Mouse (Mus musculus) adrenal gland, postnatal 36 days (tissue): Measurements from ENCODE around the gene Ssbp3. TPM values are rescaled to one million over a fixed set of nuclear protein-coding genes. Genes with fewer than 3 reads are reported as not detected.

Source experiments
- DNase-seq, 2 experiments: peaks; one replicate each; pipeline ENCODE4 v3.0.0; 2021; ENCODE audit warnings: mixed read lengths in 1 of 2
- total RNA-seq, 2 experiments: library from RNA; stranded (reverse); gene quantifications; 2 replicates each; pipeline ENCODE4 v1.2.3; 2021

Ssbp3 gene
- total RNA-seq, 2 experiments from 2014 or later, result 71.2 to 85.4 TPM

DNA sequence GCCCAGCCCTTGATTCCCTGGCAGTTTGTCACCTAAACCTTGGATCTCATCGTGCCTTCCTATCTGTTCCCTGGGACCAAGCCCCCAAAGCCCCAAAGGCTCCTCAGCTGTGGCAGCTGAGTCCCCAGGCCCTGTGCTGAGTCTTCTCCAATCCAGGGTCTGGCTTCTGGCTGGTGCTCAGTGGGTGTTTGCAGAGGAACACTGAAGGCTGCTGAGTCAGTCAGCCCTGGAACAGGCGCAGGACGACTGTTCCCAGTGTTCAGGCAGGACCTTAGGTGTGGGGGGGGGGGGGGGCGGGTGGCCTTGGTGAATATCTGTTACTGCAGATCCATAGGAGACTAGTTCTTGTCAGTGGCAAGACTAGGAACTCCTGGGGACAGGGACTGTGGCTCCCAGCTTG, 141.4 kb downstream of the Ssbp3 start:
- peak; percentile 50 to 66 for DNase-seq

DNA sequence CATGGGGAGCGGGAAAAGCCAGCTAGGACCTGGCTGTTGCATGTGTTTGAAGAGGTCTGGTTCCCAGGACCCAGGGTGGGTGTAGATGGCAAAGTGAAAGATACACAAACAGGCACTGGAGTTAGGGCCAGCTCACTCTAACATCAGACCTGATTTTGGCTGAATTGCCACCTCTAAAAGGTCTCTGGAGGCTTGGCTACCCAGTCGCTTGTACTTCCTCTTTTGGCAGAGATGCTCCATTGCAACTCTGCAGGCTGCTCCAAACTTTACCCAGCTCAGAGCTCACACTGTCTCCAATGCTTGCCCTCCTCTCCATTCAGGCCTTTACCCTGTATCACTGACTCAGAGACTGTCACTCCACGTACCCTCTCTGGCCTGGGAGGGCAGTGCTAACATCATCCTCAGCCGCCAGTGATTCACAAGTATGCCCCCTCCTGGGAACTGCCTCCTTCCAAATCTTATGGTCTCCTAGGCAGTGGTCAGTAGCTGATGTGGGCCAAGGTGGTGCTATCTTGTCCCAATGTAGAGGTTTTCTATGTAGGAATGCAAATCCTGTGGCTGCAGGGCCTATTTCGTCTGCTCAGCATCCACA, 142.6 kb downstream of the Ssbp3 start:
- peak; percentile 33 to 55 for DNase-seq

DNA sequence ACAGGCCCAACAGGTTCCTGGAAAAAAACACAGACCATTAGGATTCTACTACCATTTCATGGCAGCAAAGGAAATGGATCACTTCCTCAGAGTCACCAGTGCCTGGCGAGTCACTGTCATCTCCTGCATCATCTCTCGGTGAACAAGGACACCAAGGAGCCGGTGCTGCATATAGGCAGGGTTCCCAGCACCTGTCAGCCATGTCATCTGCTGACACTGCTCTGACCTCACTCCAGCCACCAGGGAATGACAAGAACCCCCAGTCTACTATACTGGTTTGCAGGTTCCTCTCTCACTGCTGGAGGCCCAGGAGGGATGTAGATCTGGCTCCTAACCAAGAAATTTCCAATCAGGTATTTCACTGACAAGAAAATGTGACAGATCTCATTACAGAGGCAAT, 145.6 kb downstream of the Ssbp3 start:
- no peak for DNase-seq

DNA sequence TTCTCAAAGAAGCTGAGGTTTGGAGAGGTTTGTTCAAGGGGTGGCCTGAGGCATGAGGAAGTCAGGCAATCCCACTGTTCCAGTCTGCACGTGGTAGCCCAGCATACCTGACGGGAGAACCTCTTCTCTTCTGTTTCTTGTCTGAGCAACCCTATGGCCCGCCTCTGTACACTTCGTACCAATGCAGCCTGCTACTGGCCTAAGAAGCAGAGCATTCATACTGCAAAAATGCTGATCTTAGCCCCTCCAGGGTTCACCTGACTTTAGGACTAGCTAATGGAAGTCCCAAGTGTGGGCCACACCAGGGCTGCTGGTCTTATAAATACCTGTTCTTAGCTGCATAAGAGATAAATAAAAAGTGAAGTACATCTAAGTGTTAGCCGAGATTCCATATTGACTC, 147.8 kb downstream of the Ssbp3 start:
- no peak for DNase-seq

DNA sequence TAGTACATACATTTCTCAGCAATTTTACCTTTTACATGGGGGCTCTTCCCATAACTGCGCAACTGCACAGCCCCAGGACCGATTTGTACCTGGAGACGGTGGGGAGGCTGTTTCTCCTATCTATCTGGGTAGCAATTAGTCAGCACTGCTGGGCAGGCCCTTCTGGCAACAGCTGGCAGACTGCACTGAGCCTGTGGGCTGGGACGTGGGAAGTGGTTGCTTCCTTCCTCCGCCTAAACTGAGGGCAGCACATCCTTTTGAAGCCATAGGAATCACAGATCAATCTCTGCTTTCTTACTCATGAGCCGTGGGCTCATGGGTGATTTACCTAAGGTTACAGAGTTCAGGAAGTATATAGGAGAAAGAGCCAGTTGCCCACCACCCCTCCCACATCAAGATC, 148.3 kb downstream of the Ssbp3 start:
- no peak for DNase-seq

DNA sequence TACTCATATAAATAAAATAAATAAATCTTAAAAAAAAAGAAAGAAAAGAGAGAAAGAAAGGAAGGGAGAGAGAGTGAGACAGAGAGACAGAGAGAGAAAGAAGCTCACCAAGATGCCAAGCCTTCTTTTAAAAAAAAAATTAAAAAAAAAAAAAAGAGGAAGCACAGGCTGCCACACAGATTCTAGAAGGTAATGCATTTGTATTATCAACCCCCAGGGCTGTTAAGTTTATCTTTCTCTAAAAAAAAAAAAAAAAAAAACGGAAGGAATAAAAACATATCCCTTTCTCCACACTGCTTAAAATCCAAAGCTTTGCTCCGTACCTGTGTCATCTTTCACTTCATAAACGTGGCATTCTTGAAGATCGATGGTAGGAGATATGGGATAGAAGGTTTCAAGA, 151.1 kb downstream of the Ssbp3 start:
- DNase-seq, result no peak

DNA sequence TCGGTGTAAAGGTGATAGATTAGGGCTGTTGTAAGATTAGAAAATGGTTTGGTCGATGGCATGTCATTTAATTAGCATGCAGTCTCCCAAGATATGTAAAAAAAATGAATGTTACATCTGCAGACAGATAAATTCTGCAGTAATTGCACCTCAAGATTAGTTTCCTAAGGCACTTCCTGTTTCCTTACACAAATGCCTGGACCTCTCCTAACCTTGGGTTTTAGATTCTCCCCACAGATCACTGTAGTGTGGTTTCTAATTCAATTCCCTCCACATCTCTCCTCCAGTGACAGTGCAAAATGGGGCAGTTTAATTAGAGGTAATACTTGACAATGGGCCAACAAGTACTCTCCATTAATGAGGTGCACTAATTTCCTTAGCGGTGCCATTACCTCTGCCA, 152.7 kb downstream of the Ssbp3 start:
- DNase-seq, result no peak

DNA sequence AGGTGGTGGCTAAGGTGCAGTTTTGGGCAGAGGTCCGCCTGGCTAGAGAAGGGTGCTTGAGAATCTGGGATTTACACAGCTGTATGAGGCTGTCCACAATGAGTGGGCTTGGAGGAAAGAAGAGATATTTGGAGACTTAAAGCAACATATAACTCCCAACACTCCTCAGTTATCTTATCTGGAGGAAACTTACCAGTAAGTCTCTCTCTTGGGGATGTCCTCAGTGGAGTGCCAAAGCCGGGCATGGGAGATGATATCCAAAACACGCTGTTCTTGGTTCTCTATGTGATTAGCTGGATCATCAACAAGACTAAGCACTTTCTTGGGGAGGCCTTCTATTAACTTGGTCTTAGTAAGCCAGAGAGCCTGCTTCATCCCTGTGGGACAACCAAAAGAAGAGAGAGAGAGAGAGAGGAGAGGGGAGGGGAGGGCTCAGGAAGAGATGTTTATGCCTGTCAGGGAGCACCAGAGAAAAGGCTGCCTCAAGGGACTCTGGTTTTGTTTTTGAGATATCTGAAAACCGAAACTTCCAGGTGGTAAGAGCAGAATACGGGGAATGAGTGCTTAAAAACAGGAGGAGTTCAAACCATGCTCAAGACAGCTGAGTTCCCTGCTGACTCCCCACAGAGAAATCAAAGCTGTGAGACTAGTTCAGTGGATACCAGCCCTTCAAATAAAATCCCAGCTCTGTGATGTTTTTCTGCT, 154.0 kb downstream of the Ssbp3 start:
- DNase-seq, result no peak

DNA sequence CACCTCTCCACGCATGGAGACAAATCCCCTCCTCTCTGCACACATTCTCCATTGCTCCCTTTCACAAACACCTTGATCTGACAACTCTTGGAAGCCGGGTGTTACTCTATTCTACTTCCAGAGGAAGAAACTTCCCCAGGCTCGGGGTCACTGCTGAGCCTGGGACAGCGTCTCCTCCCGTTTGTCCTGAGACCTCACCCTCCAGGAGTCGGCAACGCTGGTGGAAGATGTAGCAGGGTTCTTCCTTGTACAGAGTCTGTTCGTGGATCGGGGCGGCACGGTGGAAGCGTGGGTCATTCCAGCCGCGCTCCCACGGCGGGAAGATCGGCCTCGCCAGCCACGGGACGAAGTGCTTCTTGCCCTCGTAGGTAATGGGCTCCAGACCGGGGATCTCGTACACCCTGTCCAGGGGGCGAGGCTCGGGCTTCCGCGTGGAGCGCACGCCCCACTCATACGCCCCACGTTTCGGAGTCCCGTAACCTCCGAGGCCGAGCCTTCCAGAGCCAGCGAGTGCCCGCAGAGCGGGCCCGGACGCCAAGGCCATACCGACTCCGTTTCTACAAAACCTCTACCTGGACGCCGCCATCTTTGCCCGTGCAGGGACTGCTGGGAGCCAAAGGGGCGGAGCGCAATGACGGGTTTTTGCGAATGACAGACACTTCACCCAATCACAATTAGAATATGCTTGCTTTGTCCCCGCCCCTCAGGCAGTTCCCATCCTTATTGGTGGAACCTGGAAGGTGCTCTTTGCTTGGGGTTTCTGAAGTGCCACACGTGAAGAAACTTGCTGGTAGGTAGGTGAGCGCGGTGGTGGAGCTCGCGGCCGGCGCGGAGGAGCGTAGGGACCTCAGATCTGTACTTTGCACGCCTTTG, 156.0 kb downstream of the Ssbp3 start, which contains the start of the genes Mrpl37 and Cyb5rl:
Gene Mrpl37, minus strand, starts transcription at position 617 of the 873 bp plus-strand sequence.
Gene Cyb5rl, plus strand, starts transcription at position 737 of the 873 bp plus-strand sequence.
- DNase-seq, result peak; percentile 94 to 95

DNA sequence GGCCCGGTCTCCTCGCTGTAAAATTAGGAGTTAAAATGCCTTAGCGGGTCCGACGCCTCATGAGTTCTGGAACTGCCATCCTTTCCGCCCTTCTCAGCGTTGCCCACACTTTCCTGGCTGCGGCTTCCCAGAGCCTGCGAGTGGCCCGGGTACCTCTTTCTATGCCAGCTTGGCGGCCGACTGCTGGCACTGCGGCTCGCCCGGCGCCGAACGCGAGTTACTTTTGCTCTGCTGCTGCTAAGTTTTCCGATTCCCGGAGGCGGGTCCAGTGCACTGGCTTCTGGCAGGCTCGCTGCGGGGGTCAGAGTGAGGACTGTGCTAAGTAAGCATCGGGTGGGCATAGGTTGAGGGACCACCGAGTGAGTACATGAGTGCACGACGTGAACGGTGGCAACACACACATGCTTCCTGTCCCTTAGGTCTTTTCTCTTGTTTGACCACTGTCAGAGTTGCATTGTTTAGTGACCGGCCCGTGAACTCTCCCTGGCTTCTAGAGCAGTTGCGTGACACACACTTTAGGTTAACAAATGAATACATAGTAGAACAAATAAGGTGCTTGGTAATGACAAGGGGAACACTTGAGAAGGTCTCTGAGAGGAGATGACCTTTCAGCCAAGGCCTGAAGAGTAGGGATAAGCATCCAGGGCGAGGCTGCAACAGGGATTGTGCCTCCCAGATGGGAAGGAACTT, 156.8 kb downstream of the Ssbp3 start:
- peak; percentile 55 to 65 for DNase-seq

DNA sequence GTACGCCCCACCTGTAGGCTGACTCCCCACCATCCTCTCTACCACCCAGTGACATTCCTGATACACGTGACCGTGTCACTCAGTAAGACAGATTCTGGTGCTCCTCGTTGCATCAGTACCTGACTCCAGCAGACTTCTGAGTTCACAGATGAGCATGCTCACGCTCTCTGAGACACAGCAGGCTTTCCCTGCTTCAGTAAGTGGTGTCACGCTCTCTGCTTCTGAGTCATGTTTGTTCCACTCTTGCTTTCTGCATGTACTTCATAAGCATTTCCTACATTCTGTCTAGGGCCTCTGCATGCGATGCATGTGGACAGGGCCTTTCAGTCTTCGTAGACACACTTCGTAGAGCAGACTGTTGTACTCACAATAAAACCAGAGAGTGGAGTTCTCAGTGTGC, 161.8 kb downstream of the Ssbp3 start:
- no peak for DNase-seq

DNA sequence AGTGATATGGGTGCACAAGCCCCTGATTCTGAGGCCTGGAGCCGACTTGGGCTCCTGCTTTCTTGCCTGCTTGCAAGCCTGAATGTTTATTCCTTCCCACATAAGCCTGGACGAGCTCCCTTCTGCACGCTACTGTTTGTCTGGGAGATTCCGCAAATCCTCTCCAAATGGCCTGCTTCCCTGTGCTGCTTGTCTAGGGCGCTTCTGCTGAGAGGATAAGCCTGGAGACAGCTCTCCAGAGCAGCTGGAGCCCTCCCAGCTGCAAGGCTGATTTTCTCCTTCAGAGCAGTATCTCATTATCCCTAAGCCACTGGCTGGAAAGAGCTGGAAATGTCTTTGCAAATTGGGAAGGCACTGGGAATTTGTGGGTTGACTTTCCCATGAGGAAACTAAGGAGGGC, 165.0 kb downstream of the Ssbp3 start:
- DNase-seq, result no peak

DNA sequence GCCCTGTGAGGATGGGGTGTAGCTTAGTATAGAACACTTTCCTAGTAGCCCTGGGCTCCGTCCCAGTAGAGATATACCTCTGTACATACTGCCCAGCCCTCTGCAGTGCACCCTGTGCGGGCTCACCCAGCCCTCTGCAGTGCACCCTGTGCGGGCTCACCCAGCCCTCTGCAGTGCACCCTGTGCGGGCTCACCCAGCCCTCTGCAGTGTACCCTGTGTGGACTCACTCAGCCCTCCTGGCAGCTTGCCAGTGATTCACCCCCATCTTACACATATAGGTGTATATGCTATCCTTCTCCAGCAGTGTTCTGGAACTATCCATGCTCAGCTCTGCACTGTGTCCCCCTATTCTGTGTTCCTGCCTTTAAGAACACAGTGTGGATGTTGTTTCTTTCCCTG, 168.4 kb downstream of the Ssbp3 start:
- DNase-seq, result no peak

DNA sequence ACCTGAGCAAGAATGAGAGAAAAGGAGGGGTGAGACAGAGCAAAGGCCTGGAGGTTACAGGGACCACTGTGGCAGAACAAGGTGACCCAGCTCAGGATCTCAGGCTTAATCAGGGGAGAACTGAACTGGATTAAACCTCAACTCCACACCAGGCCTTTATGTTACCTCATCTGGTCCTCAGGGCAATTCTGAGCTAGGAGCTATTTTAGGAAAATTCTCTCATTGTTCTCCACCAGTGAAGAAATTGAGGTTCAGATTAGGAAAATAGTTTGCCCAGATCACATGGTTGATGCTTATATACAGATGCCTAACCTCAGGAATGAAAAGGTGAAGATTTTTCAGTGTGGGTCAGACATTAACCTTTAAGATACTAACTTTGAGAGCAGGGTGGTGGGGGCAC, 169.2 kb downstream of the Ssbp3 start:
- DNase-seq, result no peak

DNA sequence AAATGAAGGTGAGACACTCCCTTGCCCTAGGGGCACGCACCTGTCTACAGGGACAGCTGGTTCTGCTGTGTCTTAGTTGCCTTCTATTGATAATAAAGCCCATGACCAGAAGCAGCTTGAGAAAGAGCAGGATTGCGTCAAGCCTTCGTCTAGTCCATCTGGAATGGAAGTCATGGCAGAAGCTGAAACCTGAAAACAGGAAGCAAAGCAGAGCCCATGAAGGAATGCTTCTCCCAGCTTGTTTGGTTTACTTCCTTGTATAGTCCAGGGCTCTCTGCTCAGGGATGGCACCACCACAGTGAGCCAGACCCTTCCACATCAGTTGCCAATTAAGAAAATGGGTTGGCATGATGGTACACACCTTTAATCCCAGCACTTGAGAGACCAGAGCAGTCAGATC, 171.7 kb downstream of the Ssbp3 start:
- no peak for DNase-seq

DNA sequence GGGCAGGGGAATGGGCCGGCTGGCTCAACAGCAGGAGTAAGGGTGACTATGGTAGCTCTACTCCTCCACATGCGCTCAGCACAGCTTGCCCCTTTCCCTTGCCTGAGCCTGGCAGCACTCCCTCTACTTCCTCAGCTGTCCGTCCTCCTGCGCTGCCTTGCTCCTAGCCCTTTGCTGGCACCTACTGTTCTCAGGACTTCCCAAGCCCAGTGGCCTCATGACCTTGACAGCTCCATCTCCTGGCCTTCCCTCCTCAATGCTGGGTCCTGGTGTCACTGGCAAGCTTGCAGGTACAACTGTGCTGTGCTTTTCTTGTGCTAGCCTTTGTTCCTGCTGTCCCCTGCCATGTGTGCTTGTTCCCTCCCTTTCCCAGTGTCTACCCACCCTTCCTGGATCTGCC, 172.6 kb downstream of the Ssbp3 start:
- DNase-seq, result peak in 1 of 2 experiments; percentile 20

DNA sequence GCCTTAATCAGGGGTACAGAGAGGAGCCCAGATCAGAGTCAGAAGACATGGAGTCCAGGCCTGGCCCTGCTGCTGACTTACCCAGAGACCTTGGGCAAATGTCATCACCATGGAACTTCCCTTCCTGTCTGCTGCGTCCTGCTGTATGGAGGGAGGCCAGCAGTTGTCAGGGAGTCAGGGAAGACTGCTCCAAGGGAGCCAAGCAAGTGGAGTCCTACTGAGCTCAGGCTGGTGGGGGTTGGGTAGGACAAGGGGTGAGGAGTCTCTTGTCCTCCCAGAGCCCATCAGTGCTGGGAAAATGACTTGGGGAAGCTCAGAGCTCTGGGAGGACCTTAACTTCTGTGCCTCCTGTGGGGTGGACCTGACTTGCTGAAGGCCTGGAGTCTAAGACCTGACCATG, 173.8 kb downstream of the Ssbp3 start:
- peak; percentile 74 to 78 for DNase-seq

DNA sequence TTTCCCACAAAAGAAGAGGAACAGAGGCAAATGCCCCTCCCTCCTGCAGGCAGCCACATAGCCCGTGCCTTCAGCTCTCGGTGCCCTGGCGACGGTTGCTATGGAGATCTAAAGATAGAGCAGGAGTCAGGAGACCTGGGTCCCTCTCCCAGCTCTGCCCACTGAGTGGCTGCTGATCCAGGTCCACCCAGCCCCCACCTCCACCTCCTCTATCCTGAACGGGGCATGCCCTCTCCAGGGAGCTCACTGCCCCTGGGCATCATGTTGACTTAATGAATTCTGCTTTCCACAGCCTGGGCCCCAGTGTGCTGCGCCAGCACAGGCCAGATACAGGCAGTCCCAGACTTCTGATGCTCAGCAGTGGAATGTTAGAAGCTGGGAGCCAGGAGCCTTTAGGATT, 174.4 kb downstream of the Ssbp3 start:
- peak; percentile 71 to 74 for DNase-seq

DNA sequence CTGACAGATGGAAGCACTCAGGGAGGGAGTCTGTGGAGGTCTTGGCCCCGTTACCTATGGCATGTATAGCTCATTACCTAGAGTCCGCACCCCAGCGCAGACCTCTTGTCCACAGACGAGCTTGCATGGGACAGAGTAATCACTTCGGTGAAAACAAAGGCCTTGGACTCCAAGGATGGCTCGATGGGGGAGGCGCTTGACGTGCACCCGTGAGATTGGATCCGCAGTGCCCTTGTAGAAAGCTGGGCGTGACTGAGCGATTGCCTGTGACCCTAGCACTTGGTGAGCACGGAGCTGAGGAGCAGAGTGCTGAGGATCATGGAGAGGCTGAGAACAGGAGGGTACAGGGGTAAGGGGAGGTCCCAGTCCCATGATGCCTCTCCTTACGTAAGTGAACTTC, 181.2 kb downstream of the Ssbp3 start:
- DNase-seq, result peak; percentile 78 to 87

DNA sequence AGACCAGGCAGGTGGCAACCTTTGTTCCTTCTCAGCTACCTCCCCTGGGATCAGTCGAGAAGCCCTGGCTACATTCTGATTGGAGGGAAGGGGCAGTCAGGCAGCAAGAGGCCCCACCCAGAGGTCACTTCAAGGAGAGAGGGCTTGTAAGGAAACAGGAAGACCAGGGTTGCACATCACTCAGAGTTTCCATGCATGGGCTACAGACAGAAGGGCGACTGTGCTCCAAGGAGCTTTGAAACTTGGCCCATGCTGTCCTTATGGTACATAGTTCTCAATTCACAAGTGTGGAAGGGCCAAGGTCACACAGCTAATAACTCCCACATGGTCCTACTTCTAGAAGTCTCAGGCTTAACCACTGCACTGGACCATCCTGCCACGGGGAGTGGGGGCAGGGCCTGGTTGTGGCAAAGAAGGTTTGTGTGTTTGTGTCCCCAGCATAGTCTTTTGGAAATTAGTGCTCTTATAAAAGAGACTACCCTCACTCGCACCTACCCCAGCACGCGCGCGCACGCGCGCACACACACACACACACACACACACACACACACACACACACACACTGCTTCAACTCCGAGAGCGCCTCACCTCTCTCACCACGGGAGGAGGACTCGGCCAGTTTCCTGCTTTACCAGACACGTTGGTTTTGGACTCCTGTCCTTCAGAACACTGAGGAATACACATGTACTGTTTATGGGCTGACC, 184.1 kb downstream of the Ssbp3 start:
- no peak for DNase-seq

DNA sequence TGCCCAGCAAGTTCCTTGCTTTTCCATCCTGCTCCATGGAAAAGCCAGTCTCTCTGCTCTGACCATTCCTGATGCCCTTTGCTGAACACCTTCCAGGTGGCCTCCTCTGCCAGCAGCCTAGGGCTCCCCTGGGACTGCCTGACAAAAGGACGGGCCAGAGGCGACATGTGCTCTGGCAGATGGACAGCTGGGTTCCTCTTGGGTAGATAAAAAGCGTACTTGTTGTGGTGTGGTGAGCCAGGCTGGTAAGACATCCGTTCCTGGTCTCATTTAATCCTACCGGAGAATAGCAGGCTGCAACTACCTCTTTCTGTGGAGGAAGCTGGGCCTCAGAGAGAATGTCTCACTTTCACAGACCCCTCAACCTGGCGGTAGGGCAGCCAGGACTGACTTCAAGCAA, 185.5 kb downstream of the Ssbp3 start:
- DNase-seq, result no peak
